Mouse (Mus musculus): Measurements from ENCODE around the gene Uvssa. TPM values are rescaled to one million over a fixed set of nuclear protein-coding genes. Genes with fewer than 3 reads are reported as not detected.

Uvssa gene
- polyA plus RNA-seq, 1 experiment from 2014 or later = 8.4 TPM

DNA sequence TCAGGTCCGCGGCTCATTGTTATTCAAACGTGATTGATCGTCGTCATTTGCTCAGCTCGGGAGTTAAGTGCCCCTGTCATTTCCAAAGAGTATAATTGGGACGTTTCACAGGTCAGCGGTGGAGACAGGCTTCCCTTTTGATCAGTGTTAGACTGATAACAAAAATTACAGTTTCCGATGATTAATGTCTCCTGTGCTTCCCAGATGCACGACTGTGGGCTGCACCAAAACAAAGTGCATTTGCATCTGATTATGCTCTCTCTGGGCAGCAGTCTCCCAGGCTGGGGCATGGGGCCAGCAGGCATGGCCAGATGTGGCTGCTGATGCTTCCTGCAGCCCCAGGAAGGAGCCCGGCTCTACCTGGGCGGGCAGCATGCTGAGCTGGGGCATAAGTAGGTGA, 22.5 kb downstream of the Uvssa start:
- H3K4me3 ChIP-seq (ENCODE audit: low read depth, low read length) = no peak overlapping the region
- no peaks in the 10 kb centered on the region for H3K27me3 ChIP-seq (ENCODE audit: insufficient read depth, low read length)
- TF ChIP-seq CTCF (IDR thresholded peaks at IDR 0.05; ENCODE audit: low read depth) = no peak
- no peaks in the 10 kb centered on the region for H3K4me1 ChIP-seq (ENCODE audit: insufficient read depth)
- no peak overlapping the region for H3K27ac ChIP-seq (ENCODE audit: low read depth)
- ATAC-seq (ENCODE audit: insufficient read depth) (no peak), DNase-seq (no peak)
- H3K9me3 ChIP-seq (ENCODE audit: low read depth, low read length) = no peaks in the 10 kb centered on the region
- H3K9ac ChIP-seq = no peak overlapping the region
- no peak overlapping the region for H3K4me2 ChIP-seq
- H3K36me3 ChIP-seq (ENCODE audit: insufficient read depth) = 0 out of 2 replicates have a peak, but pooled peaks cover 5% of the 10 kb centered on the region
- 60% methylated on average over 12 of the region's 12 CpGs for WGBS

DNA sequence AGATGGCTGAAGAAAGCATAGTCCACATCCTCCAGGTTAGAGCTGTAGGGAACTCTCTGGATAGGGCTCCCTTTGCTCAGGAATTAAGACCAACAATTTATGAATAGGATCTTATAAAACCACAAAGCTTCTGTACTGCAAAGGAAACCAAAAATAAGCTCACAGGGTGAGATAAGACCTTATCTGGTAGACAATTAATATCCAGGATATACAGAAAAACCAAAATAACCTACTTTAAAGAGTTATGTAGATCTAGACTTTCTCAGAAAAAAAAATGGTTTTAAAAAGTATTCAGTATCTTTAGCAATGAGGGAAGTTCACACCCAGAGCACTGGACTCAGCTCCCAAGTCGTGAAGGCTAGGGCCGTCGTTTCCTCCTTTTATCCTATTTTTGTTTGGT, 42.0 kb downstream of the Uvssa start:
- no peak for TF ChIP-seq CTCF (IDR thresholded peaks at IDR 0.05; ENCODE audit: low read depth)
- H3K4me1 ChIP-seq (ENCODE audit: insufficient read depth) = no peaks in the 10 kb centered on the region
- H3K4me2 ChIP-seq = no peak overlapping the region
- DNase-seq (no peak), ATAC-seq (ENCODE audit: insufficient read depth) (no peak)
- no peak overlapping the region for H3K9ac ChIP-seq
- H3K9me3 ChIP-seq (ENCODE audit: low read depth, low read length) = no peaks in the 10 kb centered on the region
- no peaks in the 10 kb centered on the region for H3K27me3 ChIP-seq (ENCODE audit: insufficient read depth, low read length)
- H3K4me3 ChIP-seq (ENCODE audit: low read depth, low read length) = no peak overlapping the region
- H3K36me3 ChIP-seq (ENCODE audit: insufficient read depth) = peaks cover 5% of the 10 kb centered on the region; the same call in 1 of the 2 replicates
- WGBS = 58% methylated on average over 3 of the region's 3 CpGs
- H3K27ac ChIP-seq (ENCODE audit: low read depth) = no peak overlapping the region

DNA sequence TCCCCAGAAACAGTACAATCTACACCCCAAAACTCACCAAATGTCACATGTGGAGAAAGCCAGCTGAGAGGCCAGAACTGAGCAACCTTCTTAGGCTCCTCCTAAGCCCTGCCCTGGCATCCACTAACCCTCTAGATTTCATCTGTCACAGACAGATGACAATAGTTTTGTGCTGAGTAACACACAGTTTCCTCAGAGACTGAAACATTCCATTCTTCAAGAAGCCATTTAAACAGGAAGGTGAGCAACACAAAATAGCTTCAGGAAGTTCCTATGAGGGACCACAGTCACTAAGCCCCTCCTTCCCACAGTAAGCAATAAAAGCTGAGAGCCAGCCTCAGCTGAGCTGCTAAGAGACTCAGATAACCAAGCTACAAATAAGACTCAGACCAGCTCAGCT, 49.1 kb downstream of the Uvssa start:
- Histone ChIP-seq H3K4me3 (ENCODE audit: low read depth, low read length) (no peak overlapping the region), H3K4me2 (no peak overlapping the region), H3K36me3 (ENCODE audit: insufficient read depth) (no peaks in the 10 kb centered on the region), H3K4me1 (ENCODE audit: insufficient read depth) (no peaks in the 10 kb centered on the region), H3K27me3 (ENCODE audit: insufficient read depth, low read length) (peaks cover 52% of the 10 kb centered on the region), H3K27ac (ENCODE audit: low read depth) (no peak overlapping the region), H3K9me3 (ENCODE audit: low read depth, low read length) (no peaks in the 10 kb centered on the region), H3K9ac (no peak overlapping the region)
- DNase-seq (no peak), ATAC-seq (ENCODE audit: insufficient read depth) (no peak)
- no peak for TF ChIP-seq CTCF (IDR thresholded peaks at IDR 0.05; ENCODE audit: low read depth)

DNA sequence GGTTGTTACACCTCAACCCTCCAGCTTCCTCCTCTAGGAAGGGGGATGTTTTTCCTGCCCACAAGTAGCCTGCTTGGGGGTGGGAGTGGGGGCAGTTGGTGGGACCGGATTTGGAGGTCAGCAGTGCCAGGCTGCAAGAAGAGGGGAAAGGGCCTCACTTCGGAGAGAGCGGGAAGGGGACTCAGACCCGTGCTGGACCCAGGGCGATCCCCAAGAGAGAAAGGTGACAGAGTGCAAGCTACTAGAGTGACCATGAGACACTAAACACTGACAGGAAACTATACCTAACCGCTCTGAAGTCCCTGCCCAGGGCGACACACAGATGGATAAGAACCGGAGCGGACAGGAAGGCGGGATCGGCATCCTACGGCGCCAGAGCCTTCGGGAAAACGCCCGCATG, 51.8 kb downstream of the Uvssa start:
- Histone ChIP-seq H3K27ac (ENCODE audit: low read depth) (no peak overlapping the region), H3K4me3 (ENCODE audit: low read depth, low read length) (no peak overlapping the region), H3K4me2 (peak overlapping the region; percentile 48; the same call in 1 of the 2 replicates), H3K9ac (no peak overlapping the region), H3K4me1 (ENCODE audit: insufficient read depth) (no peaks in the 10 kb centered on the region), H3K27me3 (ENCODE audit: insufficient read depth, low read length) (peaks cover 78% of the 10 kb centered on the region), H3K9me3 (ENCODE audit: low read depth, low read length) (no peaks in the 10 kb centered on the region), H3K36me3 (ENCODE audit: insufficient read depth) (no peaks in the 10 kb centered on the region)
- WGBS = 2% methylated on average over 16 of the region's 16 CpGs
- DNase-seq = peak; percentile 21
- no peak for ATAC-seq (ENCODE audit: insufficient read depth)
- TF ChIP-seq CTCF (IDR thresholded peaks at IDR 0.05; ENCODE audit: low read depth) = no peak

DNA sequence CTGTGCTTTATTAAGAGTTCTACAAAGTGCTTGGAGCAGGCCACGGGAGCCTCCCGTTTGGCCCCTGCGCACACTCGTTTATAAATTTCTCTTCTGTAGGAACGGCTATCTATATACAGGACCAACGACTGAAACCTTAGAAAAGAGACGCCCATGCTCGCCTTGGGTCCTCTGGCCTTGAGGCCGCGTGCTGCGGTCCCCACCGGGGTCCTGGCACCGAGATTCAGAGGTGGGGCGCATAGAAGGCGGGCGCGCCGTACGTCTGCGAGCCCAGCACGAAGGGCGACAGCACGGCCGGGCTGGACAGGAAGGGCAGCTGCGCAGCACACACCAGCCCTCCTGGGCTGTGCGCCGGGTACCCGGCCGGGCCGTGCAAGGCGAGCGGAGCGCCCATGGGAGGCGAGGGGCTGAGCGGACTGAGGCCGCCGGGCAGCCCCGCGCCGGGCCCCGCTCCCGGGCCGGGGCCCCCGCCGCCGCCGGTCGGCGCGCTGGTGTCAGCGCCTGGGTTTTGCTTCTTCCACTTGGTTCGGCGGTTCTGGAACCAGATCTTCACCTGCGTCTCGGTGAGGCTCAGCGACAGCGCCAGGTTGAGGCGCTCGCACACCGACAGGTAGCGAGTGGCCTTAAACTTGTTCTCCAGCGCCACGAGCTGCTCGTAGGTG, 52.3 kb downstream of the Uvssa start:
- peak overlapping the region; percentile 48 for H3K4me2 ChIP-seq
- TF ChIP-seq CTCF (IDR thresholded peaks at IDR 0.05; ENCODE audit: low read depth) = no peak
- H3K27me3 ChIP-seq (ENCODE audit: insufficient read depth, low read length) = peaks cover 84% of the 10 kb centered on the region
- H3K4me3 ChIP-seq (ENCODE audit: low read depth, low read length) = peak overlapping the region; percentile 24
- ATAC-seq (ENCODE audit: insufficient read depth) = no peak
- no peak overlapping the region for H3K27ac ChIP-seq (ENCODE audit: low read depth)
- no peak for DNase-seq
- no peaks in the 10 kb centered on the region for H3K36me3 ChIP-seq (ENCODE audit: insufficient read depth)
- no peaks in the 10 kb centered on the region for H3K9me3 ChIP-seq (ENCODE audit: low read depth, low read length)
- H3K9ac ChIP-seq = no peak overlapping the region
- no peaks in the 10 kb centered on the region for H3K4me1 ChIP-seq (ENCODE audit: insufficient read depth)
- WGBS = 2% methylated on average over 63 of the region's 64 CpGs

DNA sequence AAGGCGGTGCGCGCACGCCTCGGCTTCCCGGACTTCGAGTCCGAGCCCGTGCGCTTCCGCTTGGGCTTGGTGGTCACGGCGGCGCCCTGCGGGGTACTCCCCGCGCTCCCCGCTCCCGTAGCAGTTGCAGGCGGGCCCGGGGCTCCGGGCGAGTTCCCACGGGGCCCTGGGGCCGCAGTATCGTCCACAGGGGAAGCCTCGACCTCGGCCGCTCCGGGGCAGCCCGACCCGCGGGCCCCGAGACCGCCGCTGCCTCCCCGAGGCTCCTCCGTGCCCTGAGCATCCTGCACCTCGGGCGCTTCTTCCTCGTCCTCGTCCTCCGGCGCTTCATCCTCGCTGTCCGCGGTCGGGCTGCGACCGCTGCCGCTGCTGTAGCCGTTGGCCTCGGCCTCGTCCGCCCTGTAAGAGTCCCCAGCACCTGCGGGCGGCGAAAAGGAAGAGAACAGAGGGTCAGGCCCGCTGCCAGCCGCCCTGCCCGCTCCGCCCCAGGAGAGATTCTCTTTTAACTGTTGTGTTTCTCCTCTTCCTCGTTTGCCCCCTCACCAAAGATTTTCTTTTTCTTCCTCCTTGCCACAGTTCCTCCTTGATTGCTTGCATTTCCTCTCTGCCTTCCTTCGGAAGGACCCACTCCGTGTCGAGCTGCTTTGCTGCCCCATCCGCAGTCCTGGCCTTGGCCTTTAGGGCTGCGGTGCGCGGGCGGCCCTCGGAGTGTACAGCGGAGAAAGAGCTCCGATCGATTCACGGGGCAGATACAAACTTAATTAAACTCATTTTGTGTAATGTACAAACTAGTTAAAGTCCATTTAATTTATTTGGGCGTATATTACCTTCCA, 53.0 kb downstream of the Uvssa start:
- Histone ChIP-seq H3K4me3 (ENCODE audit: low read depth, low read length) (peak overlapping the region; percentile 24), H3K27ac (ENCODE audit: low read depth) (no peak overlapping the region), H3K27me3 (ENCODE audit: insufficient read depth, low read length) (peaks cover 91% of the 10 kb centered on the region), H3K9me3 (ENCODE audit: low read depth, low read length) (no peaks in the 10 kb centered on the region), H3K36me3 (ENCODE audit: insufficient read depth) (no peaks in the 10 kb centered on the region), H3K4me2 (peak overlapping the region; percentile 48), H3K4me1 (ENCODE audit: insufficient read depth) (no peaks in the 10 kb centered on the region), H3K9ac (no peak overlapping the region)
- WGBS = 2% methylated on average over 77 of the region's 77 CpGs
- no peak for DNase-seq
- ATAC-seq (ENCODE audit: insufficient read depth) = no peak
- no peak for TF ChIP-seq CTCF (IDR thresholded peaks at IDR 0.05; ENCODE audit: low read depth)
